Mouse (Mus musculus) 416B (cell line): ENCODE data around the gene Slc22a18.
A peak's percentile ranks its signal among the peaks of the same experiment; 100 is the strongest.

Source experiments
- DNase-seq: peaks from one replicate; pipeline ENCODE4 v3.0.0; 2011; ENCODE audit warnings: low read depth

The Slc22a18 gene

DNA sequence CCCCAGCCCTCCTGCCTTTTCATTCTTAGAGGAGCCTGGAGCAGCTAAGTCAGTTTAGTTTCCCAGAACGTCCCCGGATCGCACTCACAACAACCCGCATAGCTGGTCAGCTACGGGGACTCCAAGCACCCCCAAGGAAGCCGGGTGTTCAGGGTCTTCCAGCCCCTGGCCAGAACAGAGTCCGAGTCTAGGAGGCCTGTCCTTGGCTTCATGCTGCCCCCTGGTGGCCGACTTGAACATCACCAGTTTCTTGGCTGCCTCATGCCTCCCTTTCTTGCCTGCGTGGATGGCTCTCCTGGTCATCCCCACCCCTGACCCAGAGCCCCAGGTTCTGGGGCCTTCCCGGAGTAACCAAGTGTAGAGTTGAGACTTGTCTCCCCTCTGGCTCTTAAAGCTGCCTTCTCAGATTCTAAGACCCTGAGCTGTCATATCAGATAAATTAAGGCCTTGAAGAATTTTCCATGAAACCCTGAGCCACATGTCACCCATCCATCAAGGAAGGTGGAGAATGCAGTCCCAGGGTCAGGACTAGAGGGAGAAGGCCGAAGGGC lies 9.6 kb upstream of the Slc22a18 start:
- peak; percentile 58 for DNase-seq

DNA sequence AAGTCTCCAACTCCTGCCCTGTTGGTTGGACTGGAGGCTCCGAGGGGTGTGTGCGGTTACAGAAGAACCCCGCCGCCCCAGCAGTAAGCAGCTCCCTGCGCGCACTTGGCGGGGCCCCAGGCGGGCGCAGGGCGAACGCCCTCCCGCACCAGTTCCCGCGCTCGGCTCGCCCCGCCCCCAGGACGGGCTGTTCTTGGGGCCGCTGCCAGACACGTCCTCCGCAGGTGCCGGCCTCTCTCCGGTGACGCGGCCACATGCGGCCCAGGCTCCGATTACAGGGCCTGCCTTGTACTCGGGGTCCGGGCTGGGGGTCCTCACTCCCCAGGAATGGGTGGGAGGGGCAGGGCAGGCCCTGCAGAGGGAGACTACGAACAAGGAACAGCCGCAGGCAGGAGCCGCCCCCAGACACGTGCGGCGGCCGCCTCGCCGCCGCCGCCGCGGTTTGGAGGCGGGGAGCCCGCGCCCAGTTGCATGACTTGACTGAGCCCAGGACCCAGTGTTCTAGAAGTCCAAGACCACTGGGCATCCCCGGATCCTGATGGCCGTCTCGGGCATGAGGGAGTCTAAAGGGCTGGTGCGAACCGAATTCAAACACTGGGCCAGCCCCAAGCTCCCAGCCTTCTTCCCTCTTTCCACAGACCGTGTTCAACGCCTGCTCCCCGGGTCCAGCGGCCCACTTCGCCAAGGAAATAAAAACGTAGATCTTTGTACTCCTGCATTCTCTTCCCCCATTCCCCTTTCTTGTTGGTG lies 8.6 kb upstream of the Slc22a18 start:
- DNase-seq, result no peak

GRCm38 (mm10) chr7:143466099-143466677 lies 7.3 kb upstream of the Slc22a18 start:
- DNase-seq, result peak; percentile 59

- DNase-seq, result no peak
These were observed 5.8 kb upstream of the Slc22a18 start for GRCm38 (mm10) chr7:143467714-143468113.

DNA sequence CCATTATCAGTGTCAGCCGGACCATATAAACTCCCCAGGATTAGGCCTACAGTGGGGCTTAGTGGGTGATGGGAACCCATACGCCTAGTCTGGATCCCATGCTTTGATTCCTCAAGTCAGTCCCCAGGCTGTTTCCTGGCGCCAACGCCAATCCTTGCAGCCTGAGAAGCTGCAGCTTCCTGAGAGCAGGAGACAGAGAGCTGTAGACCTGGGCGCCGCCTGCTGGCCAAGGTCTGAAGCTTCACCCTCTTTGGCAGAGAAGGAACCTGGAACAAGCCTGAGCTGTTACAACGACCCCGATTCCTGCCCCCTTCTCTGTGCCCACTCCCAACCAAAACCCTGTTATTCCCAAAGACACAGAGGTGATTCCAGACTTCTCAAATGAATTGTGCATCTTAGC lies 3.6 kb upstream of the Slc22a18 start:
- peak; percentile 57 for DNase-seq

GRCm38 (mm10) chr7:143474811-143475210 lies 1.3 kb downstream of the Slc22a18 start:
- DNase-seq, result no peak

- DNase-seq, result peak; percentile 29
These were observed 2.3 kb downstream of the Slc22a18 start for GRCm38 (mm10) chr7:143475876-143476275.

- peak; percentile 17 for DNase-seq
These were observed 3.3 kb downstream of the Slc22a18 start for GRCm38 (mm10) chr7:143476702-143477335.

GRCm38 (mm10) chr7:143477800-143478199 lies 4.3 kb downstream of the Slc22a18 start:
- no peak for DNase-seq

DNA sequence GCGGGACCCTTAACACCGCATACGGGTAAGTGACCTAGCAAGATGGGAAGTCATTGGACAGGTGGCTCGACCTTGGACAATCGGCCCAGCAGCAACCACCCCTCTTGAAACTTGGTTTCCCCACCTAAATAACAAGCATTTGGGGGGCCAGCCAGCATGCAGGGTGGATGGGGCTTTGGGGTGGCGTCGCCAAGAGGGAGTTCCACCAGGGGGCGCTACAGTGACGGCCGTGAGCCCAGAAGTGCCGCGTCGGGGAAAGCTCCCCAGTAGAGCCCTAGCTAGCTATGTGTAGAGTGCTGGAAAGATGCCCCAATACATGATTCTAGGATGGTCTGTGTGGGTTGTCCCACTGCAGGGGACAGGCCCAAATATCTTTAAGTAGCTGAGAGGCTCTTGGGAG lies 7.0 kb downstream of the Slc22a18 start:
- peak; percentile 55 for DNase-seq

DNA sequence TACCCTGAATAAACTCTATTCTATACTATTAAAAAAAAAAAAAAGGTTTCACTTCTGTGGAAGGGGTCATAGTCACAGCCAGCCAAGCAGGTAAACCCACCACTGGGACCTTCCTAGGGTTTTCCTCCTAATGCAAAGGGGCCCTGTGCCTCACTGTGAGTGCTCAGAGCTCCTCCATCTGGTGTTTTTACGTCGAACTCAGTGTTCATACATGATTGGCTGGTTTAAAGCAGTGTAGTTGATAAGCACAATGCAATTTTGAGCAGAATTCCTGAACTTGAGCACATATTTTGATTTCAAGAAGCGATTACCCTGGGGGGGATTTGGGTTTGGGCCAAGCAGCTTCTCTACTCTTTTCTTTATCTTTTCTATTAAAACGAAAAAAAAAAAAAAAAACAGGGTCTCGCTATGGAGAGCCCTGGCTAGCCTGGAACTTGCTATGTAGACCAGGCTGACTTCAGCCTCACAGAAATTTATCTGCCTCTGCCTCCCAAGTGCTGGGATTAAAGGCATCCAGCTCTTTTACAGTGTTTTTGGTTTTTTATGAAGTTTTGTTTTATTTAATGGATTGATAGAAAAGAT lies 8.4 kb downstream of the Slc22a18 start:
- no peak for DNase-seq

GRCm38 (mm10) chr7:143482541-143482940 lies 9.0 kb downstream of the Slc22a18 start:
- no peak for DNase-seq

DNA sequence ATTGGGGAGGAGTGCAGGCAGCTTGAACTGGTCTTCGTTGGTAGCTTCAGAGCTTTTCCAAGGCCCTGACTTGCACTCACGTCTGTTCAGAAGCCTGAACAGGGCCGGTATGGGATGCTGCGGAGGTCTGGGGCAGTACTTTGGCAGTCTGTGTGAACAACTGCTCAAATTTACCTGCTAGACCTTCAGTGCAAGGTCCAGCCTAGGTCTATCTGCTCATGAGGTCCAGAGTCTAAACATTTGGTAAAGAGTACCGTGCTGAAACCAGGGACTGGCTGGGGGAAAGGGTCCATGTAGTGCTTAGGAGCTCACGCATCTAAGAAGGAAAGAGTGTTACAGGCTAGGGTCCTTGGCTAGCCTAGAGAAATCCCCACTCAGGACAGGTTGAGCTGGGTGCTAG lies 16.2 kb downstream of the Slc22a18 start:
- DNase-seq, result no peak

GRCm38 (mm10) chr7:143493616-143494126 lies 20.1 kb downstream of the Slc22a18 start:
- no peak for DNase-seq

GRCm38 (mm10) chr7:143495104-143495961 lies 21.8 kb downstream of the Slc22a18 start:
- DNase-seq, result peak; percentile 59

- DNase-seq, result no peak
These were observed 25.0 kb downstream of the Slc22a18 start for GRCm38 (mm10) chr7:143498584-143498983.

DNA sequence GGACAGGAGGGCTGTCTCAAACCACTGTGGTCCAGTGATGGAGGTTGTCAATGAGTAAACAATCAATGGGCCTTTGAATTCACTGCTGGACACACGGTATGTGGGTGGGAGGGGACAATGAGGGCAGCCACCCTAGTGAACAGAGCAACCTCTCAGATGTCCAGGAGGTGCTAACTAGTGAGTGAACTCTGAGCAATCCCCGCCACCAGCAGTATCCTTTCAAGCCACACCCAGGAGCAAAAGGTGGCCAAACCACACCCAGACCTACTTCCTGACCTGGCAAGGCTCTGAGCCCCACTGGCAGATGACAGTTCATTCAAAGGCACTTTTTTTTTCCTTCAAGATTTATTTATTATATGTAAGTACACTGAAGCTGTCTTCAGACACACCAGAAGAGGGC lies 27.4 kb downstream of the Slc22a18 start:
- DNase-seq, result no peak

- no peak for DNase-seq
These were observed 28.3 kb downstream of the Slc22a18 start for GRCm38 (mm10) chr7:143501643-143502417.

DNA sequence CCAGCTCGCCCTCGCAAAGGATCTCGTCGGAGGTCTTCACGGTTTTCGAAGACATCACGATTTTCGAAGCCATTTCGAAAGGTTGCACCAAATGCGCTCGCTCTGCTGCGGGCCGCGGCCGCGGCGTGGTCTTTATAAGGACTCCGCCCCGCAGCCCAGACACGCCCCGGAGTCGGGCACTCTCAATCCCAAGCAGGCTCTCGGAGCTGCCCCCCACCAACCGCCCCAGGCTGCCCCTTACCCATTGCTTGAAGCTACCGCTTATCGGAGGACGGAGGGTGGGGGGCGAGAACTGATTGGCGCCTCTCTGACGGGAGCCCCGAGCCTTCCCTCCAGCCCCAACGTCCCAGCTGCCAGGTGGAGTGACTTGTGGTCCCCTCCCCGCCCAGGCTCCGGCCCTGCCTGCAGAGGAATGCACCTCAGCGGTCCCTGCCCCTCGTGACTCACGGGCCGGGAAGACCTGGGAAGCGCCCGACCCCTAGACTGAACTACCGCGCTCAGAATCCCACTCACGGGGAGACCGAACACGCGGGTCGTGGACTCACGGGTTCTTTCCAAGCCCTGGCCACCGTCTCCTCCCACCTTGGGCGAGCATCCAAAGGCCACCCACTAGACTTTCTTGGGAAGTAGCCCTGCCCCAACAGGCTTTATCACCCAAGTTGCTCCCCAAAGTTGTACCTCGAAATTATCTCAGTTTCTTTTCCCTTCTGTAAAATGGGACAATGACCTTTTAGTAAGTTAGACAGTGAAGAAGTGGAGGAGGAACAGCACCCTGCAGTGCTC lies 29.1 kb downstream of the Slc22a18 start, which contains the start of gene Phlda2:
TSS of gene Phlda2 (minus strand) at position 733 of the 783 bp plus-strand sequence.
- no peak for DNase-seq

GRCm38 (mm10) chr7:143503926-143504325 lies 30.4 kb downstream of the Slc22a18 start:
- DNase-seq, result no peak
